Mouse (Mus musculus) heart, embryonic 10.5 days (tissue): ENCODE data around the gene Gli3. TPM values are rescaled to one million over a fixed set of nuclear protein-coding genes. Genes with fewer than 3 reads are reported as not detected.

ENCODE experiments used
- DNase-seq: peaks from one replicate; pipeline ENCODE4 v3.0.0-alpha.2; 2017; ENCODE audit warnings: low spot score
- H3K27ac ChIP-seq: fragments of 300-500 bp; sonication (generic); 2 replicates; pipeline ENCODE4 v1.5.1; 2016; ENCODE audit warnings: mild to moderate bottlenecking
- H3K27me3 ChIP-seq: fragments of 300-500 bp; sonication (generic); 2 replicates; pipeline ENCODE4 v1.6.1; 2016; ENCODE audit warnings: mild to moderate bottlenecking; ENCODE audit not compliant: poor library complexity, insufficient read depth, severe bottlenecking
- H3K36me3 ChIP-seq: fragments of 300-500 bp; sonication (generic); 2 replicates; pipeline ENCODE4 v1.6.1; 2016; ENCODE audit warnings: mild to moderate bottlenecking, moderate library complexity
- H3K4me1 ChIP-seq: fragments of 300-500 bp; sonication (generic); 2 replicates; pipeline ENCODE4 v1.6.1; 2016; ENCODE audit warnings: mild to moderate bottlenecking
- H3K4me3 ChIP-seq: fragments of 300-500 bp; sonication (generic); 2 replicates; pipeline ENCODE4 v1.5.1; 2016; ENCODE audit warnings: mild to moderate bottlenecking, moderate library complexity
- H3K9me3 ChIP-seq: fragments of 300-500 bp; sonication (generic); 2 replicates; pipeline ENCODE4 v1.6.1; 2016; ENCODE audit warnings: mild to moderate bottlenecking, moderate library complexity
- WGBS: fragments of 180-500 bp; shearing (Covaris S2); methylation state at CpG from one replicate; pipeline ENCODE4 v1.1.7; 2016; 5-methylcytosine and 5-hydroxymethylcytosine counted together
- polyA plus RNA-seq: library from polyadenylated mRNA; unstranded; fragments of >200 nt; fragmentation: Nextera tagmentation; extraction: Ambion mirVana; gene quantifications from 2 replicates; pipeline ENCODE4 v1.2.1, GENCODE M21; 2016

Gli3 gene
- polyA plus RNA-seq, 1 experiment from 2014 or later = 16.7 TPM

GRCm38 (mm10) chr13:15688074-15688825 is 225.2 kb downstream of the Gli3 start:
- no peak overlapping the region for H3K4me3 ChIP-seq
- H3K9me3 ChIP-seq = no peaks in the 10 kb centered on the region
- no peaks in the 10 kb centered on the region for H3K4me1 ChIP-seq
- H3K27ac ChIP-seq = no peak overlapping the region
- DNase-seq = no peak
- 63% methylated on average over 6 of the region's 6 CpGs for WGBS
- no peaks in the 10 kb centered on the region for H3K36me3 ChIP-seq
- no peaks in the 10 kb centered on the region for H3K27me3 ChIP-seq

- Histone ChIP-seq H3K9me3 (no peaks in the 10 kb centered on the region), H3K27ac (no peak overlapping the region), H3K4me3 (no peak overlapping the region), H3K4me1 (no peaks in the 10 kb centered on the region), H3K27me3 (no peaks in the 10 kb centered on the region), H3K36me3 (no peaks in the 10 kb centered on the region)
- DNase-seq = no peak
- 85% methylated on average over 5 of the region's 5 CpGs for WGBS
Measured at GRCm38 (mm10) chr13:15688826-15689501, 225.9 kb downstream of the Gli3 start.

- DNase-seq = no peak
- 64% methylated on average over 5 of the region's 5 CpGs for WGBS
- Histone ChIP-seq H3K27ac (no peak overlapping the region), H3K4me1 (no peaks in the 10 kb centered on the region), H3K4me3 (no peak overlapping the region), H3K36me3 (no peaks in the 10 kb centered on the region), H3K9me3 (no peaks in the 10 kb centered on the region), H3K27me3 (no peaks in the 10 kb centered on the region)
Measured at GRCm38 (mm10) chr13:15691751-15692464, 228.9 kb downstream of the Gli3 start.

- Histone ChIP-seq H3K4me1 (no peaks in the 10 kb centered on the region), H3K36me3 (no peaks in the 10 kb centered on the region), H3K27ac (no peak overlapping the region), H3K9me3 (no peaks in the 10 kb centered on the region), H3K27me3 (no peaks in the 10 kb centered on the region), H3K4me3 (no peak overlapping the region)
- DNase-seq = no peak
Measured at GRCm38 (mm10) chr13:15692465-15692809, 229.4 kb downstream of the Gli3 start.

GRCm38 (mm10) chr13:15698284-15698683 is 235.2 kb downstream of the Gli3 start:
- H3K27me3 ChIP-seq = no peaks in the 10 kb centered on the region
- no peak overlapping the region for H3K4me3 ChIP-seq
- H3K27ac ChIP-seq = no peak overlapping the region
- DNase-seq = no peak
- WGBS = 88% methylated on average over 4 of the region's 4 CpGs
- H3K4me1 ChIP-seq = no peaks in the 10 kb centered on the region
- no peaks in the 10 kb centered on the region for H3K36me3 ChIP-seq
- H3K9me3 ChIP-seq = no peaks in the 10 kb centered on the region

GRCm38 (mm10) chr13:15699116-15699515 is 236.1 kb downstream of the Gli3 start:
- Histone ChIP-seq H3K27ac (no peak overlapping the region), H3K27me3 (no peaks in the 10 kb centered on the region), H3K4me3 (no peak overlapping the region), H3K36me3 (no peaks in the 10 kb centered on the region), H3K9me3 (no peaks in the 10 kb centered on the region), H3K4me1 (no peaks in the 10 kb centered on the region)
- DNase-seq = no peak
- WGBS = 77% methylated on average over 6 of the region's 6 CpGs

GRCm38 (mm10) chr13:15704669-15705068 is 241.6 kb downstream of the Gli3 start:
- WGBS = 88% methylated on average over 8 of the region's 8 CpGs
- H3K36me3 ChIP-seq = no peaks in the 10 kb centered on the region

GRCm38 (mm10) chr13:15707481-15707881 is 244.4 kb downstream of the Gli3 start:
- 20% methylated on average over 4 of the region's 4 CpGs for WGBS
- H3K36me3 ChIP-seq = no peaks in the 10 kb centered on the region
- no peak for DNase-seq
- H3K27me3 ChIP-seq = no peaks in the 10 kb centered on the region
- H3K4me3 ChIP-seq = no peak overlapping the region
- peaks cover 9% of the 10 kb centered on the region for H3K4me1 ChIP-seq
- no peak overlapping the region for H3K27ac ChIP-seq
- H3K9me3 ChIP-seq = no peaks in the 10 kb centered on the region

More at GRCm38 (mm10) chr13:15704669-15705068, 241.6 kb downstream of the Gli3 start:
- Histone ChIP-seq H3K4me3 (no peak overlapping the region), H3K27ac (no peak overlapping the region), H3K4me1 (peaks cover 9% of the 10 kb centered on the region), H3K27me3 (no peaks in the 10 kb centered on the region), H3K9me3 (no peaks in the 10 kb centered on the region)
- DNase-seq = no peak

GRCm38 (mm10) chr13:15713486-15713885 is 250.5 kb downstream of the Gli3 start:
- Histone ChIP-seq H3K9me3 (no peaks in the 10 kb centered on the region), H3K27me3 (no peaks in the 10 kb centered on the region), H3K4me3 (no peak overlapping the region), H3K27ac (no peak overlapping the region), H3K4me1 (no peaks in the 10 kb centered on the region), H3K36me3 (no peaks in the 10 kb centered on the region)
- no peak for DNase-seq
- WGBS = 81% methylated on average over 7 of the region's 7 CpGs

GRCm38 (mm10) chr13:15714331-15714725 is 251.3 kb downstream of the Gli3 start:
- WGBS = 88% methylated on average over 4 of the region's 4 CpGs
- no peak overlapping the region for H3K4me3 ChIP-seq
- H3K36me3 ChIP-seq = no peaks in the 10 kb centered on the region
- no peak overlapping the region for H3K27ac ChIP-seq
- DNase-seq = no peak
- H3K27me3 ChIP-seq = no peaks in the 10 kb centered on the region
- no peaks in the 10 kb centered on the region for H3K4me1 ChIP-seq
- no peaks in the 10 kb centered on the region for H3K9me3 ChIP-seq

- WGBS = 64% methylated on average over 8 of the region's 8 CpGs
- H3K27ac ChIP-seq = no peak overlapping the region
- no peaks in the 10 kb centered on the region for H3K27me3 ChIP-seq
- H3K36me3 ChIP-seq = peaks cover under 1% of the 10 kb centered on the region; the same call in 1 of the 2 replicates
- no peaks in the 10 kb centered on the region for H3K9me3 ChIP-seq
- H3K4me3 ChIP-seq = no peak overlapping the region
- H3K4me1 ChIP-seq = no peaks in the 10 kb centered on the region
- DNase-seq = no peak
Measured at GRCm38 (mm10) chr13:15714726-15715437, 251.8 kb downstream of the Gli3 start.

- Histone ChIP-seq H3K4me1 (no peaks in the 10 kb centered on the region), H3K27me3 (no peaks in the 10 kb centered on the region), H3K27ac (no peak overlapping the region), H3K4me3 (no peak overlapping the region), H3K9me3 (no peaks in the 10 kb centered on the region), H3K36me3 (peaks cover 32% of the 10 kb centered on the region)
- DNase-seq = no peak
- 74% methylated on average over 1 of the region's 1 CpGs for WGBS
Measured at GRCm38 (mm10) chr13:15721446-15721845, 258.4 kb downstream of the Gli3 start.
